Mouse (Mus musculus) adrenal gland, adult (tissue): ENCODE measurements at regions not wholly inside any gene's neighbourhood (a gene's known extent, or its start where the extent isn't known, plus 50 kb on each side); places are given as distances from the start of the nearest gene placed in this dataset.

Experiments
- DNase-seq, 2 experiments: peaks; one replicate each; pipeline ENCODE4 v3.0.0; 2022 to 2023; ENCODE audit warnings: low spot score in 1 of 2; ENCODE audit not compliant: inconsistent age in 2 of 2

DNA sequence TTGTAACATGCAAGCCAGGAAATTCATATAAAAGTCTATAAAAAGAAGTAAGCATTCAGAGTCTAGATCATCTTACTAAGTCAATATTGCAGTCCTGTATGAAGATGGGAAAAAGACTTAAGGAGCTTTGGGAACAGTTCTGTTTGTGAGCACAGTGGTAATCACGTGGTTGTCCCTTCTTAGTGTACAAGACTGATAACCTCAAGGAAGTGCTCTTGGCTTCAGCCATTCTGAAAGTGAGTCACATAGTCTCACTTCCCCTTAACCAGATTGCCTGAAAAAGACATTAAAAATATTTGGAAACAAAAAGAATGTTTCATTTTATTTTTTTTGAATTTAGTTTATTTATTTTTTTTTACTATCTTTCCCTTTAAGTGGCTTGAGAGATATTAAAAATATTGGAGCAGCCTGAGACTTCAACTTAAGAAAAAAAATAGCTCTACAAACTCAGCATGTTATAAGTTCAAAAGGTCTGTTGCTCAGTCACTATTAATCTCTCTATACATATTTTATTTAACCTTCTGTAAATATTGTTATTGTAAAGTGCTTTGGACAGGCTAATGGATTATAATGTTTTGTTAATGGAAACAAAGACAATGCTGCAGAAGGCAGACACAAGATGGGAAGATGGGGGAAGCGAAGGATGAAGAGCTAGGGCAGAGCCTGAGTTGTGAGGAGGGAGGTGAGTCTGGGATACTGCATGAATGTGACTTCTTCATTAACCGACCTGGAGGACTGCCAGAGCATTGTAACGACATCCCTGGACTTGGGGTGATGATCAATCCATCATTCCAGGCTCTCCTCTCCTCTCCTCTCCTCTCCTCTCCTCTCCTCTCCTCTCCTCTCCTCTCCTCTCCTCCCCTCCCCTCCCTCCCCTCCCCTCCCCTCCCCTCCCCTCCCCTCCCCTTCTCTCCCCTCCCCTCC is 300.2 kb upstream of the Mpdz start:
- no peak for DNase-seq

DNA sequence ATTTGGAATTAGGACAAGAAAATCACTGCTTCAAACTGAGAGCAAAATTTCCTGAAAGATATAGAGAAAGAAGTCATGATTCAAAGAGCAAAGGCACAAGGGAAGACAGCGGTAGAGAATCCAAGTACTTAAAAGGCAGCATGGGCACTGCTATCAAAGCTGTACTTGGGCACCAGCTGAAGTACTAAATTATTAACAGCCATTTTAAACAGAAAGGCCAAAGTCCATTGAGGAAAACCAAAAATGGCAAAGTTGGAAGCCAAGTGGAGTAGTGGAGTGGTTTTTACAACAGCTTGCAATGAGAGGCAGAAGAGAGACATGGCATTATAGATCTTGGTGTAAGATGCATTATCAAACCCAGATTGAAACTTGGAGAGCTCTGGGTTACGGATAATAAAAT is 291.8 kb upstream of the Mpdz start:
- DNase-seq = no peak

DNA sequence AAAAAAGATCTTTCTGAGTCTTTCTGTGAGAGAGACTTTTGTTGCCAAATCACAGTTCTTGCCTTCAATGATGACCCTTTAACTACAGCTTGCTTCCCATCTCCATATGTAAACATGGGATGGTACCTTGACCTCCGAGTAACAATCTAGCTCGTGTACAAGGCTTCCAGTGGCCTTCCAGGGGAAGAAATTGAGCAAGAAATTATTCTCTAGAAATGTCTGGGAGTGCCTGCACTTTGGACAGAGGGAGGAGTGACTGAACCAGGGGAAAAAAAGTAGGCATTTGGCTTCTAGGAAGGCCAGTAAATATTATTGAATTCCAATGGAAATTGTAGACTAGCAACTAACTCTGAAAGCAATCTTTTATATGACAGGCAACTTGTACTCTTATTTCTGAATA is 287.8 kb upstream of the Mpdz start:
- no peak for DNase-seq

DNA sequence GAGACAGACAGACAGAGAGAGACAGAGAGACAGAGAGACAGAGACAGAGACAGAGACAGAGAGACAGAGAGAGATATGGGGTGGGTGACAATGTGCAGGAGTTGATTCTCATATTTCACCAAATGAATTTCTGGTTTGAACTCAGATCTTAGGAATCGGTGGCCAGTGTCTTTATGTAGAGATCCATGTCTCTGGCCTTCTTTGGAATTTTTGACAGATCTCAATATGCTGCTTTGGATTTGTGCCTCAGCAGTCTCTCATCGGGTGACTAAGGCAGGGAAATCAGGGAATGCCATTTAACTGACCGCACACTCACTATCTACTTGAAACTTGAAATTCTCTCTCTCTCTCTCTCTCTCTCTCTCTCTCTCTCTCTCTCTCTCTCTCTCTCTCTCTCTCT is 286.3 kb upstream of the Mpdz start:
- DNase-seq = no peak

DNA sequence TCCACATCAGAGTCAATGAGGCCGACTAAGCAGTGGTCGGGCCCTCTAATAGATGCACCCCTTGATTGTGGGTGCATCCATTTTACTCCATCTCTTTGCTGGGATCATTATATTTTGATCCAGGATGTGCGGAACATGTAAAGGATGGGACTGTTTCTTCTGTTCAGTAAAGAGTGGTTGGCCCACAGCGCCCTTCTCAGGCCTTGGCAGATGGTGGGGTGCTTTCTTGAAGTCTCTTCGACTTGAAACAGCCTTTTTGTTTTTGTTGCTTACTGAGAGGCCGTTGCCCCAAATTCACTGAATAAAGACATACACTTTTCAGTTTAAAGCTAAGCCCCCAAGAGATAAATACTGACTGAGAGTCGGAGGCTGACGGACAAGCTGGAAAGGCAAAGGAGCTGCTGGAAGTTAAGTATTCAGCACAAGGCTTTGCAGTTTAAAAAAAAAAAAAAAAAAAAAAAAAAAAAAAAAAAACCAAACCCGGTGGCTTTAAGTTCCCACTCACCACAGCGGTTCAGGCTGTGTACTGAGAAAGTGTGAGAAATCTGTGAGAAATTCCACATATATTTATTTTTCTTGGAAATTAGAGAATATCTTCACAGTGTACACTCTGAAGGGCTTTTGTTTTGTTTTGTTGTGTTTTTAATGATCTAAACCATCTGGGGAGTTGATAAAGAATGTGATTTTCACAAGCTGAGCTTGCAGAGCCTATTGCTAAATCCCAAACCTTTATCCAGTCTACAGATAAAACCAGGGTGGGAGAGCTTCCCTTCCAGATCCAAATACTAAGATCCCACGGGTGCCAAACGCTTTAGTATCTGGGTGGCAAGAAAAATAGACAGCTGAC is 285.3 kb upstream of the Mpdz start:
- DNase-seq = no peak

DNA sequence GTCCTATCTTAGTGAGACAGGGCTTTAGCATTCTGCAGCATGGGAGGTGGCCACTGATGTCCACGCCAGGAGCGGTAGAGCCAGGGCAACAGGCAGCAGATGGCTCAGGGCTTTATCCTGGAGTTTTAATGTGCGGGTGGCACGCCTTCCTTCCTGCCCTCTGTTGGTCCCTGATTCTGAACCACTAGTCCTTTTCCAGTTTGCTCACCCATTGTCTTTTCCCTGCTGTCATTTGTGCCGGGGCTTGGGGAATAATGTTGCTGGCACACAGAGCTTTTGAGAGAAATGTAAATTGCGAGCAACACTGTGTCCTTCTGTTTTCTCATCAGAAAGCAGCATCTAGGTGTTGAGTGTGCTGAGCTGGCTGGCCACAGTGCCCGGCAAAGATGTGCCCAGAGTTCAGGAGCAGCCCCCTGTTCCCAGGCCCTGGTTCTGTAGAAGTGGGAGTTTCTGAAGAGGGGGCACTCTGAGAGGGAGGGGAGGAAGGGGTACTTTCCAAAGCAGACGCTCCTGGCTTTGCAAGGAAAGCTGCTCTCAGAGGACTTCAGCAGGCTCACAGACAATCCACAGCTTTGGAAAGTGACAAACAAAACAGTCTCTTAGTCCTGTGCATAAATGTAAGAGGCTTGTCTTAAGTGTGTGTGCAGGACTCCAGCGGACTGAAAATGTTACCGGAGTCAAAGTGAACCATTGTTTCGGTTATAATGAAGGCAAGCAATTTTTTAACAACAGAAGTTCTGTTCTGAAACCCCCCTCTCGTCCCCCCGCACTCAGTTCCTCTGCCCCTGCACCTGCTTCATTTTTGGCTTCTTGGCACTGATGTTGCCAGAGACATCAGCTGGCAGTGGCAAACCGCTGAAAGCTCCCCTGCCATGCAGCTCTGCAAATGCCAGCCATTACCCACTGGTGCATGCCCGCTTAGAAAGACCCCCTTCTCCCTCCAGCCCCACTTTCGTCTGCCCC is 284.4 kb upstream of the Mpdz start:
- no peak for DNase-seq

DNA sequence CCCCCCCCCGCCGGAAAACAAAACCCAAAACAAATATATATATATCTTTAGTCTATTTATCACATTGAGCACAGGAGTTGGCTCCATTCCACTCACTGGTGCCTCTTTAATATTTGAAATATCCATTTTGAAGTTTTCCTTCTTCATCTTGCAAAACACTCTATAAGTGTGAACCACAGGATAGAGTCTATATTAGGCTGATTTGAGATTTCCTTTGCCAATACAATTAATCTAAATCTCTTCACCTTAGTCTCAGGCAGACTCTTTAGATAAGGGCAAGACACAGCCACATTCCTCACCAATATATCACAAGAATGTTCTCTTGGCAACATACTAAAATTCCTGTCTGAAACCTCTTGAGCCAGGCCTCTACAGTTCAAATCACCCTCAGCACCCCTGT is 282.1 kb upstream of the Mpdz start:
- DNase-seq = no peak

DNA sequence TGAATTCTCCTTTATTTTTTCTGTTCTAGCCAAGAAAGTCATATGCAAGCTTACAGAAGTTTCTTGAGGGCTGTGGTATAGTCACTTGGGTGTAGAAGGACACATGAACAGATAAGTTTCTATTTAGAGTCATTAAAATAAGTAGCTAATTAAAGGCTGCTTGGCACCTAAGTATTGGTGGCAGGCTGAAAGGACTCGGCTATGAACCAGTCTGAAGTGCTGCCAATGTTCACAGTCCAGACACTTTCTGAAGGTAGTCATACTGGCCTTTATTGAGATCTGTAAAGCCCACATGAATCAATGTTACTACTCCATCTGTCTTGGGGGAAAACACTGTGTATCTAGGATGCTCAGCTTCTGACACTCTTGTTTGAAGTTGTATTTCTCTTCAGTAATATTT is 269.8 kb upstream of the Mpdz start:
- DNase-seq = no peak

DNA sequence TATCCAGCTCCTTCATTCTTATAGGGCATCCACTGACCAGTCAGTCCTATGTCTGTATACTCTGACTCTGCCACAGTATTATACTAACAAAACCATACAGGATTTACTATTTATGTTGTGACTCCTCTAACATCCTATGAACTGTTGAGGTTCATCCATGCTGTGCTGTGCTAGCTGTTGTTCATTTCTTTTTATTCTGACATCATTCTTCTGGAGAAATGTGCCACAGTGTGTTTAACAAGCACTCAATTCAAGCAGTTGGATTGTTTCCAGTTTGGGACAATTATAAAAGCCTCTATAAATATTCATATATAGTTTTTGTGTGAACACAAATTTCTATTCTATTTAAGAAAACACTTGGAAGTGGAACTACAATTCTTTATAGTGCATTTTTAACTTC is 252.6 kb upstream of the Mpdz start:
- no peak for DNase-seq

DNA sequence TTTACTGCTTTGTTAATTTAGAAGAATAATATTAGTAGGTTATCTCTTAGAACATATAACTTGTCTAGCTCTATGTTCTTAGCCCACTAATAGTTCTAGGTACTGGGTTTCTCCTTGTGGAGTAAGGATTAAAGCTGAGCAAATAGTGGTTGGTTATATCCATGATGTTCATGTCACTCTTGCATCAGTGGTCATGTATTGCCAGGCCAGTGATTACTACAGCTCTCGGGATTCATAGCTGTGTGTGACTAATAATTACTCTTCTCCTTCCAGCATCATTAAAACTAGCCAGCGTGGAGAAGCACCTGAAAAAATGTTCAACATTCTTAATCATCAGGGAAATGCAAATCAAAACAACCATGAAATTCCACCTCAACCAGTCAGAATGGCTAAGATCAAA is 234.6 kb upstream of the Mpdz start:
- no peak for DNase-seq

DNA sequence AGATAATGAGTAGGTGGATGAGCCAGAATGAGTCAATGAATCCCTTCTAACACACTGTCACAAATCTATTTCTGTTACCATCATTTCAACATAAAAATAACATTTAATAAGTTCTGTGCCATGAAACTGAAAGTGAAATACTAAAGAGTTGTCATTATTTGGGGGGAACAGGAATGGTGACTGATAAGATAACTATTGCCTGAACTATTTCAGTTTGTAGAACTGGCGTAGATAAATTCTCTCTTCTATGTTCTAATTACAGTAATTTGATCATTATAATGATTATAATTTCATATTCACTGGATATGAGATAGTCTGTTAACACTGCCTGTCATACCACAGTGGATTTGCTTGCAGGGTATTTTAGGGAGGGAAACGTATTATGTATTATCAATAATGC is 232.3 kb upstream of the Mpdz start:
- no peak for DNase-seq

DNA sequence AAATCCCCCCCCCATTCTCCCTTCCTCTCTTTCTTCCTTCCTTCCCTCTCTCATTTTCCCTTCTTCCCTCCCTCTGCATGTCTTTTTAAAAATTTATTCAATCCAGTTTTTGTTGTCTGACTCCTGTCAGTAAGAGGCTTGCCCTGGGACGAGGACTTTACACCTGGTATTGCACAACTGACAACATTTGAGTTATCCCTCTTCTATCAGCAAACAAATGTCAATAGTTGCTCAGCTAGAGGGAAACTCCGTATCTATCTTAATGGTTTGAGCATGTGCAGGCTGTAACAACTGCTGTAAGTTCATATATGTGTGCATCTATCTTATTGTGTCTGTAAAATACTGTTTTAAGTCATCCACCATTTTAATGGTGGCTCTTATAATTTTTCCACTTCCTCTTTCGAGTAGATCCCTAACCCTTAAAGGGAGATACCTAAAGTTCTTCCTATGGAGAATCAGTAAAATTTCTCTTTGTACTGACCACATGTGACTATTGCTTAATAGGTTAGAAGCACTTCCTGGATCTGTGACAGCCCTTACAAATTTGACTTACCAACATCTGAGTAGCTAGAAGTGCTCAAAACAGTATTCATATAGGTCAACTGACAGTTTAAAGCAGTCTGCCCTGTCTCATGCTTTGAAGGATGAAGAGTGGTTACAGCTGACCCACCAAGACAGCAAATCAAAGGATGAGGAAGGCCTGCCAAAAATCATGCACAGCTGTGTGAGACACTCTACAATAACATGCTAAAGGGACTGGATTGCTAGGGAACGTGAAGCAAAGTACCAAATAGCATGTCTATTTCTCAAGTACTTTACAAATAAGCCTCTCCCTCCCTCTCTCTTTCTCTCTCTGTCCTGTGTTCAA is 231.0 kb upstream of the Mpdz start:
- no peak for DNase-seq

DNA sequence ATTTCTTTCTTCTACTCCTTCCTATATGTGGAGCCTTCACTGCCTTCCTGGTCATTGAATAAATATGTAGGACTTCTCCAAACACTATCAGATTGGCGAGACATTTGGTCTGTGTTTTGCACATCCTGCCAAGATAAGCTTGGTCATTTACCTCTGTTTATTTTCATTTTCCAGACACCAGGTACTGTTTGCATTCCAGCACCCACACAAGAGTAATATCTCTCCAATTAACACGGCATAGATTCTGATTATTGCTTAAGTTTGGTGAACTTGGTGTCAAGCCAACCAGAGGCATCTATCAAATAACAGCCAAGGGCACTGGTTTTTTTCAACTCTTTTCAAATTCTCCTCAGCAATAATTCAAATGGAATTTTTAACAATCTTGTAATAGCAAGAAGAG is 229.4 kb upstream of the Mpdz start:
- peak in 1 of 2 experiments; percentile 64 for DNase-seq

DNA sequence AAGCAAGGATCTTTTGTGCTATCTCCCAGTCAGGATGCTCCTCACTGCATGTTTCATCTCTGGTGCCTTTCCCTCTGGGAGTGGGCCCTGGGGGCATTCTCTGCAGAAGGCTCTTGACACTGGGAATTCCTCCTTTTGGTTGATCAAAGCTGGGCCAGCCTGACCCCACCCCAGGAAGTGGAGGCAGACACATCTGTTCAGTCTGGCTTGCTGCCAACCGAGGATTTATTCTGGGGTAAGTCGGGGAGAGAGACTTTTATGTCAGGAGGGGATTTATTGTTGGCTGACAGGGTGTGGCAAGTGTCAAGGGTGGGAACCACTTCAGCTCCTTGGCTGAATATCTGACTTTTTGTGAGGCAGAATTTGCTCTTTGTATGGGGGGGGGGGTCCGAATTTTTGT is 226.6 kb upstream of the Mpdz start:
- DNase-seq = peak in 1 of 2 experiments; percentile 29

DNA sequence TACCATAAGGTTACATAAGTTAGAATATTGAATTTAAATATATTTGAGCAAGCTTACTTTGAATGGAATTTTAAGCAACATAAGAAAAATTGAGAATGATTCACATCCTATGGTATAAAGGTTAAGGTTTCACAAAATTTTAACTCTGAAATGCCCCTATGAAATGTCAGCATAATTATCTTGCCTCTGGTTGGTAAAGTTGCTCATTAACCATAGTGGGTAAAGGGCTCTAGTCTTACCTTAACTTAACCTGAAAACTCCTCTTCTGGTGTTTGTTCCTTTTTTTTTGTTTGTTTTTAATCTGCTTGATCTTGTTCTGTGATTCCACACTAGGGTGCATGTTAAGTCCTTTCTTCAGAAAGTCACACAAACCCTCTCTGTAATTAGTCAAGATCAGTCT is 218.5 kb upstream of the Mpdz start:
- DNase-seq = no peak

DNA sequence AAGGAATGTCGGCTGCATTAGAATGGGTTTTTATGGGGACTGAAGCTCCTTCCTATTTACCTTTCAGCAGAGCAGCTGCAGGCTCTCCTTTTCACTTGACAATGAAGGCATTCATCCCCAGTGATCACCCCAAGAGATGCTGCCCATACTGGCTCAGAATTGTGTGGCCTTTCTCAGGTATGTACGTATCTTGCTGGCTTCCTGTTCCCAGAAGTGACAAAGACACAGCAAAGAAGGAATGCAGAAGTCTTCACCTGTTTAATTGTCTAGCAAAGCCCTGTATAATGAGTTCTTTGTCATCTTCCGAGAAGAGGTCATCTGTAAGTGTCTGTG is 185.8 kb upstream of the Mpdz start:
- DNase-seq = no peak

DNA sequence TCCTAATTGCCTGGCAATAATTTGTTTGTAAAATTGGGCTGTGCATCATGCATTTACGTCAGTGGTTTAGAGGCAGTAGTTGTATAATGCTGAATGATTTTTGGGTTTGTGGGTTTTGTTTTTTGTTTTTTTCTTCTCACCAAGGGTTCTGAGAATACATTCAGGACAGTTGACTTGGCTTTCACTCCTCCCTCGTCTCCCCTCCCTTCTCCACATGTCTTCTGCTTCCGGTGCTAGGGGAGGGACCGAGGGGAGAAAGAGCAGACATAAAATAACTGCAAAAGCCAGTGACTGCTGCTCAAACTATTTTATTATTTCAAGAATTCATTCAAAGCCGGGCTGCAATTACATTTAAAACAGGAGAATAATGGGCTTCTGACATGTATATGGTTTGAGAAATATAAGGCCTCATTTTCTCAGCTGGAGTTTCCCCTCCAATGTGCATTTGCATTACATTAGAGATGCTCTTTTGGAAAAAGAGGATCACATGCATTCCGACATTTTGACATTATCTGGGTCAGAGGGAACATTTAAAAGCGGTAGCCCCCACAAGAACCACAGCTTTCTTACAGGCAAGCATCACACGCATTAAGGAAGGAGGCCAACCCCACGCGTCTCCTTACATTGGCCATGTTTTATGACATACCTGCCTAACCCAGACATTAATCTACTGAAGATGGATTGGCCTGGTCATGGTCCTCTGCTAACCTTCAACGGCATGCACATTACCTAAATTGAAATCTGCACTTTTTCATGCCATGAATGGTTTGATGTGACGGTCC is 185.3 kb upstream of the Mpdz start:
- no peak for DNase-seq

DNA sequence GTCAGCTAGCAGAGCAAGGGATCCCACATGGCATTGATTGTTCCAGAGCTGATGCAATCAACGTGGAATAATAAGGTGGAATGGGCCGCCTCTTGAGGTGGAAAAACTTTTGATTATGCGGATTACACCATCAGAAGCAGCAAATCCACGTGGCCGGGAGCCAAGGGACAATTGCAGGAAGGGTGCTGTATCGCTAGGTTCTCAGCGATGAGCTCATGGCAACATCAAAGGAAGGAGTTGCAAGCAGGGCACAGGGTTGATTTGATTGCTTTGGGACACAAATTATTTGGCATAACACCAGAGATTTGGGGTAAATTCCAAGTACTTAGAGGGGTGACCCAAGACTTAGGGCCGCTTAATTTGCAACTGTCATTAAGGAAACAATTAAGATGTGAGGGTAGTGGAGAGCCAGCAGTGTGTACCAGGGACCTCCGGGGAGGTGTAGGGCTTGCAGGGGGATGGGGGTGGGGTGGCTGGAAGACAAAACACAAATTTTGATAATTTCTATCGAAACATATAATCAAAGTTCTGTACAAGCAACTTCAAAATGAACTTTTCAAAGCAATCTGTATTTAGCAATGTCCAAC is 182.8 kb upstream of the Mpdz start:
- peak in 1 of 2 experiments; percentile 17 for DNase-seq

DNA sequence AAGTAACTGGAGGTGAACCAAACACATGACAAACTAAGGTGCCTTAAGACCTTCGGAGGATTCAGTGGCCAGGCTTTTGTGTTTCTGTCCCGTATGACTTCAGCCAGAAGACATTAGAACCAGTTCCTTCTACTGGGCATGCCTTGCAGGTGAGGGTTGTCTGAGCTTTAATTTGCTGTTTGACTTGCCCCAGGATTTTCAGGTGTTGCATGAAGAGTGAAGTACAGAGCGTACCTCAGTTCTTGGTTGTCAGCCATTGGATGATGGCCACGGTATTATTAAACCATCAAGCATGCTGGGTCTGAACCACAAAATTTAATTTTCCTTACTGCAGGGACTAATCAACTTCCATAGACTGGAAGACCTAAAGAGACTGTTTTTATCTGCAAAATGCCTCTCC is 181.5 kb upstream of the Mpdz start:
- no peak for DNase-seq
